Mouse (Mus musculus) forebrain, postnatal 0 days (tissue): ENCODE results near the gene Tcea2. TPM values are rescaled to one million over a fixed set of nuclear protein-coding genes. Genes with fewer than 3 reads are reported as not detected.
A peak's percentile ranks its signal among the peaks of the same experiment; 100 is the strongest.

ENCODE experiments used
- ATAC-seq: fragments of 200-750 bp; cut with Nextera tagmentation; 2 replicates; pipeline ENCODE4 v1.8.0; 2017; ENCODE audit warnings: mild to moderate bottlenecking, moderate library complexity
- DNase-seq: peaks from one replicate; pipeline ENCODE4 v3.0.0-alpha.2; 2015
- H3K27ac ChIP-seq: fragments of 300-500 bp; sonication (generic); 2 replicates; pipeline ENCODE4 v1.5.1; 2014; ENCODE audit warnings: low read depth, mild to moderate bottlenecking, antibody characterized with exemption, low read length, moderate library complexity, mixed read lengths
- H3K27me3 ChIP-seq: fragments of 300-500 bp; sonication (generic); 2 replicates; pipeline ENCODE4 v1.6.1; 2014; ENCODE audit warnings: mild to moderate bottlenecking, low read length, mixed read lengths; ENCODE audit not compliant: insufficient read depth
- H3K36me3 ChIP-seq: fragments of 300-500 bp; sonication (generic); 2 replicates; pipeline ENCODE4 v1.6.1; 2014; ENCODE audit warnings: mild to moderate bottlenecking, moderate library complexity; ENCODE audit not compliant: insufficient read depth
- H3K4me1 ChIP-seq: fragments of 300-500 bp; sonication (generic); 2 replicates; pipeline ENCODE4 v1.6.1; 2014; ENCODE audit warnings: antibody characterized with exemption; ENCODE audit not compliant: insufficient read depth
- H3K4me2 ChIP-seq: fragments of 300-500 bp; sonication (generic); 2 replicates; pipeline ENCODE4 v1.6.1; 2014; ENCODE audit warnings: low read depth, mild to moderate bottlenecking, moderate library complexity
- H3K4me3 ChIP-seq: fragments of 300-500 bp; sonication (generic); 2 replicates; pipeline ENCODE4 v1.5.1; 2014; ENCODE audit warnings: low read depth, low read length, mixed read lengths
- H3K9ac ChIP-seq: fragments of 300-500 bp; sonication (generic); 2 replicates; pipeline ENCODE4 v1.6.1; 2014; ENCODE audit warnings: mild to moderate bottlenecking
- H3K9me3 ChIP-seq: fragments of 300-500 bp; sonication (generic); 2 replicates; pipeline ENCODE4 v1.6.1; 2016; ENCODE audit warnings: low read length
- CTCF ChIP-seq: sonication (generic); IDR thresholded peaks from 2 replicates; pipeline ENCODE4 v1.5.1; 2016; ENCODE audit warnings: antibody characterized with exemption, control low read depth, low read depth
- WGBS: fragments of 180-500 bp; shearing (Covaris S2); extraction: QIAGEN DNeasy Blood & Tissue Kit; methylation state at CpG from one replicate; pipeline ENCODE4 v1.1.7; 2014; 5-methylcytosine and 5-hydroxymethylcytosine counted together
- polyA plus RNA-seq: library from polyadenylated mRNA; unstranded; fragments of >200 nt; fragmentation: Nextera tagmentation; extraction: Ambion mirVana; gene quantifications from 2 replicates; pipeline ENCODE4 v1.2.1, GENCODE M21; 2015
- total RNA-seq: library from RNA; depleted of rRNA; stranded (reverse); fragments of >200 nt; gene quantifications from 2 replicates; pipeline ENCODE4 v1.2.3, GENCODE M21; 2014

Gene Tcea2
- total and polyA plus RNA-seq, 2 experiments from 2014 or later, result 55.6 to 57.5 TPM

GRCm38 (mm10) chr2:181653065-181653464, 27.0 kb upstream of the Tcea2 start:
- Histone ChIP-seq H3K9me3 (no peaks in the 10 kb centered on the region), H3K4me2 (no peak overlapping the region), H3K9ac (no peak overlapping the region), H3K36me3 (peaks cover 81% of the 10 kb centered on the region), H3K27ac (no peak overlapping the region), H3K4me1 (no peaks in the 10 kb centered on the region), H3K27me3 (no peaks in the 10 kb centered on the region), H3K4me3 (no peak overlapping the region)
- TF ChIP-seq CTCF, result no peak
- ATAC-seq (no peak), DNase-seq (no peak)

- H3K27ac ChIP-seq, result no peak overlapping the region
- no peaks in the 10 kb centered on the region for H3K9me3 ChIP-seq
- H3K4me3 ChIP-seq, result no peak overlapping the region
- no peak overlapping the region for H3K4me2 ChIP-seq
- no peak for TF ChIP-seq CTCF
- peaks cover 76% of the 10 kb centered on the region for H3K36me3 ChIP-seq
- no peak for DNase-seq
- WGBS, result 85% methylated on average over 1 of the region's 1 CpGs
- no peaks in the 10 kb centered on the region for H3K27me3 ChIP-seq
- H3K4me1 ChIP-seq, result no peaks in the 10 kb centered on the region
- H3K9ac ChIP-seq, result no peak overlapping the region
- no peak for ATAC-seq
Observed at GRCm38 (mm10) chr2:181653523-181653922, 26.6 kb upstream of the Tcea2 start.

DNA sequence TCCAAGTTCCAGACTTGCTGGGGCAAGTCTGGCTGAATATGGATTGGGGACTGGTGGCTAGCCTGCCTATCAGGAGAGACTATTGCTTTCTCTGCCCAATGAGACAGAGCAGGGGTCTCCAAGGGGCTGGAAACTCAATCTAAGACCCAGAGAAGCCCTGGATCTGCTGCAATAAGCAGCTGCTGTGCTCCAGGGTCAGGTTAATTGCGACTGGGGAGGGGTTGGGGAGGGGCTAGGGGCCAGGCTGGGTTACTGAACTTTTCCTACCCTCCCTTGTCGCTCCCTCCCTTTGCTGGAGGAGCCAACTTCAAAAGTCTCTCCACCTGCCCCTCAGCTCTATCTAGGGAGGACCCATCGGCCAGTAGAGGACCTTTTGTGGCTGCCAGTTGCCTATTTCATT, 23.4 kb upstream of the Tcea2 start, which contains the start of gene Gm29797:
Gm29797 (plus strand) TSS at position 301 of the 400 bp plus-strand sequence.
- WGBS, result 67% methylated on average over 3 of the region's 3 CpGs
- H3K4me1 ChIP-seq, result no peaks in the 10 kb centered on the region
- no peak within 1 kb of the TSS for H3K4me3 ChIP-seq
- ATAC-seq, result no peak
- no peaks in the 10 kb centered on the region for H3K27me3 ChIP-seq
- peaks cover 48% of the 10 kb centered on the region for H3K36me3 ChIP-seq
- no peak for TF ChIP-seq CTCF
- no peaks in the 10 kb centered on the region for H3K9me3 ChIP-seq
- H3K27ac ChIP-seq, result no peak within 1 kb of the TSS
- H3K9ac ChIP-seq, result no peak within 1 kb of the TSS
- DNase-seq, result no peak
- H3K4me2 ChIP-seq, result no peak within 1 kb of the TSS

- no peak overlapping the region for H3K9ac ChIP-seq
- 77% methylated on average over 2 of the region's 2 CpGs for WGBS
- H3K27me3 ChIP-seq, result no peaks in the 10 kb centered on the region
- peaks cover 43% of the 10 kb centered on the region for H3K36me3 ChIP-seq
- no peaks in the 10 kb centered on the region for H3K4me1 ChIP-seq
- H3K9me3 ChIP-seq, result no peaks in the 10 kb centered on the region
- DNase-seq (no peak), ATAC-seq (no peak)
- no peak overlapping the region for H3K27ac ChIP-seq
- H3K4me2 ChIP-seq, result no peak overlapping the region
- TF ChIP-seq CTCF, result no peak
- H3K4me3 ChIP-seq, result no peak overlapping the region
Observed at GRCm38 (mm10) chr2:181657441-181657840, 22.7 kb upstream of the Tcea2 start.

DNA sequence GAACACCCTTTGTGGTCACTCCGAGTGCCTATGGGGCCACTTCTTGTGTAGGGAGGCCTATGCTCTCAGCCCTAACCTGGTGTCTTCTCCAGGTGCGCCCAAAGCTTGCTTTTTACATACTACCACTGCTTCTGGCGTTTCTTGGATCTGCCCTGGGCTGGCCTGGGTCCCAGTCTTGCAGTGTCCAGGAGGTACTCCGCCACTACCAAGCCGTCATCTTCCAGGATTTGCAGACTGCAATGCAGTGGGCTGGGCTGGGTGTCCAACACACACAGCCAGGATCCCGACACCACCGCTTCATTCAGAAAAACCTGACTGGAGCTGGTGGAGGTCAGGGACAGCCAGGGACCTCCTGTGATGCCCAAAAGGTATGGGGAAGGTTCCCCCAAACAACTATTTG, 21.6 kb upstream of the Tcea2 start:
- 91% methylated on average over 7 of the region's 7 CpGs for WGBS
- Histone ChIP-seq H3K36me3 (peaks cover 33% of the 10 kb centered on the region), H3K27ac (no peak overlapping the region), H3K9me3 (no peaks in the 10 kb centered on the region), H3K4me1 (no peaks in the 10 kb centered on the region), H3K9ac (no peak overlapping the region), H3K27me3 (no peaks in the 10 kb centered on the region), H3K4me3 (no peak overlapping the region), H3K4me2 (no peak overlapping the region)
- TF ChIP-seq CTCF, result no peak
- no peak for ATAC-seq
- DNase-seq, result no peak

DNA sequence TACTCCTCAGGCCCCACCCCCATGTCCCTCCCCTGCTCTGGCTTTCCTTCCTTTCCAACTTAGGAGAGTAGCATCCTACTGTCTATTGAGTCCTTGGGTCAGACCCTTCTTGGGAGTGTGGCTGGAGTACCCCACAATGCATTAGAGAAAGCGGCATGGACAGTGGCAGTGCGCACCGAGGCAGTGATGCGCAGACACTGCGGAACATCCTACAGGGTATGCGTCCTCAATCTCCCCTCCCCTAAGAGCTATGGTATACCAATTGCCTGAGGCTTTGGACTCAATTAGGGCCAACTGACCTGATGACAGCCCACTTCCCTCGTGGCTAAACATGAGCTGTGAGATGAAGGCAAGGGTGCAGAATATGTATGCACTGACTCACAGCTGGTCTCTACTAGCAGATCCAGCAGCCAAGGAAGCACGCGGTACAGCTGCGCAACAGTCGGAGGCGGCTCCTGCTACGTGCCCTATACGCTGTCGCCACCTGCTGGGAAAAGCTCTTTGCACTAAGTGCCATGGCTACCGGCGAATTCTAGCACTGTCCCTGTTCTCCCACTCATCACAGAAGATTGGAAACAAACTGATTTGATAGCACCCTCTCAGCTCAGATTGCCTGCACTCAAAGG, 21.1 kb upstream of the Tcea2 start:
- TF ChIP-seq CTCF, result no peak
- no peak overlapping the region for H3K27ac ChIP-seq
- ATAC-seq (peak; percentile 45), DNase-seq (peak; percentile 16)
- no peaks in the 10 kb centered on the region for H3K27me3 ChIP-seq
- no peaks in the 10 kb centered on the region for H3K4me1 ChIP-seq
- no peak overlapping the region for H3K4me2 ChIP-seq
- 36% methylated on average over 17 of the region's 17 CpGs for WGBS
- no peak overlapping the region for H3K9ac ChIP-seq
- peaks cover 28% of the 10 kb centered on the region for H3K36me3 ChIP-seq
- H3K4me3 ChIP-seq, result no peak overlapping the region
- no peaks in the 10 kb centered on the region for H3K9me3 ChIP-seq

- 10% methylated on average over 9 of the region's 9 CpGs for WGBS
- H3K4me3 ChIP-seq, result no peak overlapping the region
- H3K27ac ChIP-seq, result no peak overlapping the region
- H3K4me1 ChIP-seq, result no peaks in the 10 kb centered on the region
- ATAC-seq (peak; percentile 93), DNase-seq (peak; percentile 73)
- peaks cover 25% of the 10 kb centered on the region for H3K36me3 ChIP-seq
- H3K4me2 ChIP-seq, result no peak overlapping the region
- H3K27me3 ChIP-seq, result no peaks in the 10 kb centered on the region
- H3K9me3 ChIP-seq, result no peaks in the 10 kb centered on the region
- H3K9ac ChIP-seq, result no peak overlapping the region
- peak; percentile 79 for TF ChIP-seq CTCF
Observed at GRCm38 (mm10) chr2:181659609-181660055, 20.5 kb upstream of the Tcea2 start.
